Mouse (Mus musculus): ENCODE measurements around the gene Plcb2. TPM values are rescaled to one million over a fixed set of nuclear protein-coding genes. Genes with fewer than 3 reads are reported as not detected.

Gene Plcb2
- polyA plus RNA-seq, 1 experiment from 2014 or later, result 3.2 TPM

GRCm38 (mm10) chr2:118731981-118732380 lies 3.7 kb upstream of the Plcb2 start:
- no peak overlapping the region for H3K9ac ChIP-seq
- no peak overlapping the region for H3K4me3 ChIP-seq
- no peak for ATAC-seq (replicated peaks; ENCODE audit: insufficient number of reproducible peaks, insufficient read depth, low FRiP score, low read depth)
- H3K4me1 ChIP-seq (replicated peaks), result peaks cover 33% of the 10 kb centered on the region
- 79% methylated on average over 5 of the region's 5 CpGs for WGBS
- peaks cover 16% of the 10 kb centered on the region; the same call in 1 of the 2 replicates for H3K27me3 ChIP-seq
- no peaks in the 10 kb centered on the region for H3K36me3 ChIP-seq
- no peaks in the 10 kb centered on the region for H3K9me3 ChIP-seq (replicated peaks)
- no peak overlapping the region for H3K27ac ChIP-seq
- H3K4me2 ChIP-seq, result no peak overlapping the region

DNA sequence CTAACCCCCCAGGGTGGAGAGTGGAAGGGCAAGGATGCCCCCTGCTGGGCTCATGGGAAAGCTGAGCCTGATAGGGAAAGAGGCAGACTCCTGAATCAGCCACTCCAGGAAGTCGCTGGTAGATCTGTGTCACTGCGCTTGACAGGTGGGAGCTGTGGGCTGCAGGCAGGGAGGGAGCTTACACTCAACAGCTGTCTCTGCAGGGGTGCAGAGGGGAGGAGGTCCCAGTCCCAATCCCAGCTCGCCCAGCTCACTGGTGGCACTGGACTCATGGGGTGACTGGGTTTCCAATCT lies 2.3 kb upstream of the Plcb2 start:
- H3K36me3 ChIP-seq, result no peaks in the 10 kb centered on the region
- ATAC-seq (replicated peaks; ENCODE audit: insufficient number of reproducible peaks, insufficient read depth, low FRiP score, low read depth), result peak; percentile 42

DNA sequence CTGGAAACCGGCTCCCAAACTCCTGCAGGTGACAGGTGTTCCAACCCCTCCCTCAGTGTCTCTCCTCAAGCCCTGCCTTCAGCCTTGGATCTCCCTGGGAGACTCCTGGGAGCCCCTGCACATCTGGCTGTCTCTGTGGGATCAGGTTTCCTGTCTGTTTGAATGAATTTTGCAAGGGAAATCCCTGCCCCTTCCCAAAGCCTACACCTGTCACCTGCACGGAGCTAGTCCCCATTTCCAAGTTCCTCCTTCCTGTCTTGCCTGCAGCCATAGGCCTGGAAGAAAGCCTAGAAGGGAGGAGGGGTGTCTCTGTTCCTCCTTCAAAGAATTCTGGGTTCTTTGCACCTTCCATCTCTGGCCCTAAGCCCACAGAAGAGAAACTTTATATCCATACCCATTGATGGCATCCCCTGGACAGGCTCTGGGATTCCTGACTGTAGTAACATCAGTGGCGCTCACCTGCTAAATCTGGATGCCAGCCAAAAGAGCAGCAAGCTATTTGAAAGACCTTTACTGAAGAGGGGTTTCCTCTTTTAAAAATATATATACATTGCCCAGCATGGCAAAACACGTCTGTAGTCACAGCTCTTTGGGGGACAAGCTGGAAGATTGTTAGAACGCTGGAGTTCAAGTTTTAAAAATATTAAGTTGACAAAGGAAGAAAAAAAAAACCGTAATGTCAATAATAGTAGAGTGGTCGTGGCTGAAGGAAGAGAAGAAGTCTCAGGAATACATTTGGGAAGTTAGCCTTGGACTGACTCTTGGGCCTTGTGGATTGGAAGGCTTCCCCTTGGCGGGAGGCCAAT lies 1.8 kb upstream of the Plcb2 start:
- 32% methylated on average over 8 of the region's 8 CpGs for WGBS
- H3K9me3 ChIP-seq (replicated peaks), result no peaks in the 10 kb centered on the region
- no peak overlapping the region for H3K4me3 ChIP-seq
- peaks cover 16% of the 10 kb centered on the region; the same call in 1 of the 2 replicates for H3K27me3 ChIP-seq
- no peak overlapping the region for H3K27ac ChIP-seq
- no peak; the same call in 1 of the 2 replicates for ATAC-seq (replicated peaks; ENCODE audit: insufficient number of reproducible peaks, insufficient read depth, low FRiP score, low read depth)
- peaks cover 33% of the 10 kb centered on the region for H3K4me1 ChIP-seq (replicated peaks)
- H3K9ac ChIP-seq, result no peak overlapping the region
- H3K36me3 ChIP-seq, result no peaks in the 10 kb centered on the region
- no peak overlapping the region for H3K4me2 ChIP-seq

More for the DNA sequence above, 2.3 kb upstream of the Plcb2 start:
- H3K4me1 ChIP-seq (replicated peaks), result peaks cover 33% of the 10 kb centered on the region
- H3K27ac ChIP-seq, result no peak overlapping the region
- H3K27me3 ChIP-seq, result peaks cover 16% of the 10 kb centered on the region; the same call in 1 of the 2 replicates
- no peak overlapping the region for H3K4me2 ChIP-seq
- no peak overlapping the region for H3K4me3 ChIP-seq
- H3K9ac ChIP-seq, result no peak overlapping the region
- H3K9me3 ChIP-seq (replicated peaks), result no peaks in the 10 kb centered on the region
- WGBS, result 12% methylated on average over 3 of the region's 3 CpGs

DNA sequence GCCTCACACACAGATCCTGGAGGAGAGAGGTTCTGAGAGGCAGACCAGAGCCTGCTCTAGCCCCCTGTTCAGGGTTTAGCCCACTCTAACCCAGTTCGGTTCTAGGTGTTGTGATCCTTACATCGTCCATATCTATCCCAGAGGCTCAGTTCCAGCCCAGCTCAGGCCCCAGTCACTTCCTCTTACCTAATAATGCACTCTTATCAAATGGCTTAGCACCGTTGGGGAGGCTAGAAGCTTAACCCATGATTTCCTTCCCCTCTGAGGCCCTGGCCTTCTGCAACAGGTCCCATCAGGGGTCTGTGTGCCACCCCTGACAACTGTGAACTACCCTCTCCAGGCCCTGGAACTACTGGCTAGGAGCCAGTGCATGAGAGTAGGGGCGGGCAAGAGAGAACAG lies 956 bp upstream of the Plcb2 start:
- H3K9ac ChIP-seq, result no peak overlapping the region
- peaks cover 15% of the 10 kb centered on the region; the same call in 1 of the 2 replicates for H3K27me3 ChIP-seq

DNA sequence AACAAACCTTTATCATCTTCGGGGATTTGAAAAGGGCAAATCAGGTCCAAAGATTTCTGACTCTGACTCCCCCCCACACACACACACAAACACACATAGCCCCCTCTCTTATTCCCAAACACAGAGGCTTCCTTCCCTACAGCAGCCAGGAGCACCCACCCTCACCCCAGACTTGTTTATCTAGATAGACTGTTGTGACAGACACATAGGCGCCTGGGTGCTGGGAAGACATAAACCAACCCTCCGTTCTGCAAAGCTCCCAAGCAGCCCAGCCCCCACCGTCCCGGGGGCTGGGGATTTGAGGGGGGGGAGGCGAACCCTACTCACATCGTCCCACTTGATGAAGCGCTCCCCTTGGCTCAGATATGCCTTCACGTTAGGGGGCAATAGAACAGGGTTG lies 327 bp downstream of the Plcb2 start:
- peaks cover 41% of the 10 kb centered on the region for H3K4me1 ChIP-seq (replicated peaks)
- no peak overlapping the region; the same call in 1 of the 2 replicates for H3K27ac ChIP-seq
- H3K9me3 ChIP-seq (replicated peaks), result no peaks in the 10 kb centered on the region
- peak overlapping the region; percentile 21 for H3K4me2 ChIP-seq
- no peaks in the 10 kb centered on the region for H3K36me3 ChIP-seq
- ATAC-seq (replicated peaks; ENCODE audit: insufficient number of reproducible peaks, insufficient read depth, low FRiP score, low read depth), result no peak
- 0 out of 2 replicates have a peak overlapping the region, but pooled peaks have one; percentile 37 for H3K9ac ChIP-seq
- peak overlapping the region; percentile 2; the same call in 1 of the 2 replicates for H3K4me3 ChIP-seq
- H3K27me3 ChIP-seq, result 0 out of 2 replicates have a peak, but pooled peaks cover 8% of the 10 kb centered on the region
- 32% methylated on average over 9 of the region's 9 CpGs for WGBS

More for the DNA sequence above, 956 bp upstream of the Plcb2 start:
- 27% methylated on average over 4 of the region's 4 CpGs for WGBS
- ATAC-seq (replicated peaks; ENCODE audit: insufficient number of reproducible peaks, insufficient read depth, low FRiP score, low read depth), result peak; percentile 19; the same call in 1 of the 2 replicates
- Histone ChIP-seq H3K4me2 (no peak overlapping the region), H3K27ac (peak overlapping the region; percentile 21), H3K9me3 (replicated peaks) (no peaks in the 10 kb centered on the region), H3K4me1 (replicated peaks) (peaks cover 33% of the 10 kb centered on the region), H3K4me3 (no peak overlapping the region), H3K36me3 (no peaks in the 10 kb centered on the region)

GRCm38 (mm10) chr2:118726873-118727272 lies 1.4 kb downstream of the Plcb2 start:
- Histone ChIP-seq H3K4me1 (replicated peaks) (peaks cover 44% of the 10 kb centered on the region), H3K9me3 (replicated peaks) (no peaks in the 10 kb centered on the region), H3K27me3 (0 out of 2 replicates have a peak, but pooled peaks cover under 1% of the 10 kb centered on the region), H3K4me2 (no peak overlapping the region), H3K4me3 (no peak overlapping the region), H3K27ac (no peak overlapping the region), H3K9ac (no peak overlapping the region), H3K36me3 (no peaks in the 10 kb centered on the region)
- 85% methylated on average over 2 of the region's 2 CpGs for WGBS
- no peak for ATAC-seq (replicated peaks; ENCODE audit: insufficient number of reproducible peaks, insufficient read depth, low FRiP score, low read depth)

GRCm38 (mm10) chr2:118725511-118725910 lies 2.7 kb downstream of the Plcb2 start:
- H3K4me1 ChIP-seq (replicated peaks), result peaks cover 42% of the 10 kb centered on the region
- H3K9me3 ChIP-seq (replicated peaks), result no peaks in the 10 kb centered on the region
- H3K27me3 ChIP-seq, result 0 out of 2 replicates have a peak, but pooled peaks cover 4% of the 10 kb centered on the region
- no peak overlapping the region for H3K9ac ChIP-seq
- H3K36me3 ChIP-seq, result no peaks in the 10 kb centered on the region
- 84% methylated on average over 4 of the region's 4 CpGs for WGBS
- no peak overlapping the region for H3K4me3 ChIP-seq
- no peak for ATAC-seq (replicated peaks; ENCODE audit: insufficient number of reproducible peaks, insufficient read depth, low FRiP score, low read depth)
- no peak overlapping the region for H3K4me2 ChIP-seq
- no peak overlapping the region for H3K27ac ChIP-seq

GRCm38 (mm10) chr2:118723693-118724486 lies 4.3 kb downstream of the Plcb2 start:
- no peak overlapping the region for H3K4me2 ChIP-seq
- WGBS, result 74% methylated on average over 15 of the region's 15 CpGs
- ATAC-seq (replicated peaks; ENCODE audit: insufficient number of reproducible peaks, insufficient read depth, low FRiP score, low read depth), result no peak
- H3K36me3 ChIP-seq, result no peaks in the 10 kb centered on the region
- no peak overlapping the region for H3K4me3 ChIP-seq
- no peak overlapping the region for H3K9ac ChIP-seq
- H3K27me3 ChIP-seq, result 0 out of 2 replicates have a peak, but pooled peaks cover 4% of the 10 kb centered on the region
- peaks cover 26% of the 10 kb centered on the region for H3K4me1 ChIP-seq (replicated peaks)
- H3K9me3 ChIP-seq (replicated peaks), result no peaks in the 10 kb centered on the region
- H3K27ac ChIP-seq, result no peak overlapping the region

DNA sequence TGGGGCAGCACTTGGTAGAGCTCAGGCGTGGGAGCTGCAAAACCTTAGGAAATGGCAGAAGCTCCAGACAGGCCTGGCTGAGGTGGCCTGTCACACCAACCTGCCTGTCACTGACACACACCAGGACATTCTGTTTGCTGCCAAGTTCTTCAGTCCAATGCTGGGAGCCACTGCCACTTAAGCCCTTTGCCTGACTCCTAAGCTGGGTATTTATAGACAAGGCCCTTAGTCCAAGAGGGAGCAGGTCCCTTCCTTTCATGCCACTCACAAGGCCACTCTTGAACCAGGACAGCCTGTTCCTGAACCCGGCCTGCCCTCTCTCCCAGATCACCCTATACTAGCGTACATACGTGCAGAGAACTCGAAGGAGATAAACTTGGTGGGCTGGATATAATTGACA lies 11.6 kb downstream of the Plcb2 start:
- H3K4me2 ChIP-seq, result peak overlapping the region; percentile 6; the same call in 1 of the 2 replicates
- ATAC-seq (replicated peaks; ENCODE audit: insufficient number of reproducible peaks, insufficient read depth, low FRiP score, low read depth), result peak; percentile 93
- H3K36me3 ChIP-seq, result no peaks in the 10 kb centered on the region
- H3K4me3 ChIP-seq, result no peak overlapping the region
- H3K9me3 ChIP-seq (replicated peaks), result no peaks in the 10 kb centered on the region
- 0 out of 2 replicates have a peak overlapping the region, but pooled peaks have one; percentile 20 for H3K9ac ChIP-seq
- H3K4me1 ChIP-seq (replicated peaks), result peaks cover 39% of the 10 kb centered on the region
- H3K27me3 ChIP-seq, result peaks cover 13% of the 10 kb centered on the region
- peak overlapping the region; percentile 96 for H3K27ac ChIP-seq
- WGBS, result 31% methylated on average over 5 of the region's 5 CpGs

DNA sequence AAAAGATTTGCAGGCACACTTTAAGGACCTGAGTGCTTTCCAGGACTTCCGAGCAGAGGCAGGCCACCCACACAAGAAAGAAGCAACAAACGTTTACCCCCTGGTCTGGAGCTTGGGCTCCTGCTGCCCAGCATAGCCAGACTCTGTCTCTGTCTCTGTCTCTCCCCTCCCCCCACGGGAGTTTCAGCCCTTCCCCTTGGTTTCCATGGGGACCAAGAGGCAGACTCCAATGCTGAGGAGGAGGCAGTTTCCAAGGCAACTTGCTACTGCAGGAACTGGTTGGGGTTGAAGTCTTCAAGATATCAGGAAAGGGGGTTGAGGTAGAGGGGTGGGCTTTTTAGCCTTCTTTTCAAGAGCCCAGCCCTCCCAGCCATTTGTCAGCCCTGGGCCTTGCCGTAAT lies 14.0 kb downstream of the Plcb2 start:
- Histone ChIP-seq H3K9me3 (replicated peaks) (no peaks in the 10 kb centered on the region), H3K36me3 (no peaks in the 10 kb centered on the region), H3K27me3 (peaks cover 24% of the 10 kb centered on the region), H3K27ac (no peak overlapping the region), H3K4me2 (no peak overlapping the region), H3K4me3 (no peak overlapping the region), H3K4me1 (replicated peaks) (peaks cover 62% of the 10 kb centered on the region), H3K9ac (no peak overlapping the region)
- no peak for ATAC-seq (replicated peaks; ENCODE audit: insufficient number of reproducible peaks, insufficient read depth, low FRiP score, low read depth)
- 55% methylated on average over 4 of the region's 4 CpGs for WGBS

DNA sequence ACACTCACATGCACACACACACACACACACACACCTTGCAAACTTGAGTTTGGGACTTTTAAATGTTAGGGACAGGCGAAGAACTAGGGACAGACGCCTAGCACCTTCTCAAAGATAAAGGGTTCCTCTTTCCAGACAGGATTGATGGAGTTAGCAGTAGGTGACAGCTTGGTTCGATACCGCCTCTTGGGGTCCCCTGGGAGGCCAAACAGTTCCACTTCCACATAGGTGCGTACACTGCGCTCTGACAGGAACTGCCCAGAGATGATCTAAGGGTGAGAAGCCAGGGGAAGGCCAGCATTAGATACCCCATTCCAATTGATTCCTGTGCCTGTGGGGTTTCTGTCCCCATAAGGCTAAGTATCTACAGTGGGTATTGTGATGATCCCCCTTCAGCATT lies 14.6 kb downstream of the Plcb2 start:
- Histone ChIP-seq H3K4me1 (replicated peaks) (peaks cover 67% of the 10 kb centered on the region), H3K9me3 (replicated peaks) (no peaks in the 10 kb centered on the region), H3K4me2 (no peak overlapping the region), H3K4me3 (no peak overlapping the region), H3K36me3 (no peaks in the 10 kb centered on the region), H3K27ac (no peak overlapping the region), H3K27me3 (peaks cover 30% of the 10 kb centered on the region), H3K9ac (no peak overlapping the region)
- WGBS, result 78% methylated on average over 6 of the region's 6 CpGs
- no peak for ATAC-seq (replicated peaks; ENCODE audit: insufficient number of reproducible peaks, insufficient read depth, low FRiP score, low read depth)
